Mouse (Mus musculus) kidney, adult 2 months (tissue): ENCODE measurements around the gene Mrpl52. TPM values are rescaled to one million over a fixed set of nuclear protein-coding genes. Genes with fewer than 3 reads are reported as not detected.

Experiments
- DNase-seq: peaks from one replicate; pipeline ENCODE4 v3.0.0; 2021
- H3K27ac ChIP-seq: fragments of 200-500 bp; 2 replicates; pipeline ENCODE4 v1.5.1; 2012; ENCODE audit warnings: low read depth, low read length, control low read depth, inconsistent platforms; ENCODE audit not compliant: insufficient read depth
- H3K27me3 ChIP-seq: fragments of 200-500 bp; replicated peaks from 2 replicates; pipeline ENCODE4 v1.6.1; 2012; ENCODE audit warnings: mild to moderate bottlenecking, moderate library complexity, low read length, inconsistent platforms; ENCODE audit not compliant: control insufficient read depth, insufficient read depth
- H3K36me3 ChIP-seq: fragments of 200-500 bp; 2 replicates; pipeline ENCODE4 v1.6.1; 2012; ENCODE audit warnings: mild to moderate bottlenecking, moderate library complexity, low read length, inconsistent platforms; ENCODE audit not compliant: control insufficient read depth, insufficient read depth
- H3K4me1 ChIP-seq: fragments of 200-500 bp; 2 replicates; pipeline ENCODE4 v1.6.1; 2011; ENCODE audit warnings: low read length; ENCODE audit not compliant: control insufficient read depth, insufficient read depth
- H3K4me3 ChIP-seq: fragments of 200-500 bp; 2 replicates; pipeline ENCODE4 v1.5.1; 2011; ENCODE audit warnings: mild to moderate bottlenecking, low read depth, low read length, control low read depth; ENCODE audit not compliant: insufficient read depth
- CTCF ChIP-seq: fragments of 200-500 bp; conservative IDR thresholded peaks from 2 replicates; pipeline ENCODE4 v1.5.1; 2011; ENCODE audit warnings: low read depth, mild to moderate bottlenecking, control low read depth, low read length, moderate library complexity, mixed read lengths; ENCODE audit not compliant: insufficient read depth, insufficient read length
- POLR2A ChIP-seq: fragments of 200-500 bp; IDR thresholded peaks from one replicate; pipeline ENCODE4 v1.6.1; 2011; ENCODE audit warnings: low read depth, low read length, control low read depth
- WGBS: fragments of 180-500 bp; shearing (Covaris S2); methylation state at CpG from one replicate; pipeline ENCODE4 v1.1.7; 2018; 5-methylcytosine and 5-hydroxymethylcytosine counted together
- polyA plus RNA-seq: library from polyadenylated mRNA; depleted of rRNA; stranded (reverse); fragments of >200 nt; gene quantifications from 2 replicates; pipeline ENCODE4 v1.2.3, GENCODE M21; 2012; rRNA removed

The Mrpl52 gene
- polyA plus RNA-seq, result 366 and 425 TPM in 2 replicates

GRCm38 (mm10) chr14:54426689-54427398, at the start of gene Mrpl52:
TSS of gene Mrpl52 (plus strand) at chr14:54426909.
- H3K27me3 ChIP-seq, result no peaks in the 10 kb centered on the region
- H3K4me3 ChIP-seq, result peak within 1 kb of the TSS; percentile 93
- peak within 1 kb of the TSS; percentile 43 for H3K27ac ChIP-seq
- peaks cover 8% of the 10 kb centered on the region; the same call in 1 of the 2 replicates for H3K4me1 ChIP-seq
- under 1% methylated on average over 48 of the region's 48 CpGs for WGBS
- DNase-seq, result peak; percentile 96
- no peaks in the 10 kb centered on the region for H3K36me3 ChIP-seq
- no peak for TF ChIP-seq CTCF
- peak; percentile 42 for TF ChIP-seq POLR2A

GRCm38 (mm10) chr14:54377166-54377565, 49.5 kb upstream of the Mrpl52 start:
- no peak overlapping the region for H3K4me3 ChIP-seq
- WGBS, result 52% methylated on average over 6 of the region's 6 CpGs
- peaks cover 23% of the 10 kb centered on the region for H3K4me1 ChIP-seq
- TF ChIP-seq POLR2A, result no peak
- no peak for TF ChIP-seq CTCF
- no peaks in the 10 kb centered on the region for H3K27me3 ChIP-seq
- peak overlapping the region; percentile 34; the same call in 1 of the 2 replicates for H3K27ac ChIP-seq
- H3K36me3 ChIP-seq, result no peaks in the 10 kb centered on the region; the same call in 1 of the 2 replicates
- DNase-seq, result no peak

GRCm38 (mm10) chr14:54379571-54379970, 47.1 kb upstream of the Mrpl52 start:
- Histone ChIP-seq H3K4me3 (no peak overlapping the region), H3K36me3 (no peaks in the 10 kb centered on the region), H3K4me1 (peaks cover 37% of the 10 kb centered on the region), H3K27ac (no peak overlapping the region), H3K27me3 (no peaks in the 10 kb centered on the region)
- no peak for TF ChIP-seq POLR2A
- no peak for TF ChIP-seq CTCF
- WGBS, result 56% methylated on average over 13 of the region's 13 CpGs
- no peak for DNase-seq

DNA sequence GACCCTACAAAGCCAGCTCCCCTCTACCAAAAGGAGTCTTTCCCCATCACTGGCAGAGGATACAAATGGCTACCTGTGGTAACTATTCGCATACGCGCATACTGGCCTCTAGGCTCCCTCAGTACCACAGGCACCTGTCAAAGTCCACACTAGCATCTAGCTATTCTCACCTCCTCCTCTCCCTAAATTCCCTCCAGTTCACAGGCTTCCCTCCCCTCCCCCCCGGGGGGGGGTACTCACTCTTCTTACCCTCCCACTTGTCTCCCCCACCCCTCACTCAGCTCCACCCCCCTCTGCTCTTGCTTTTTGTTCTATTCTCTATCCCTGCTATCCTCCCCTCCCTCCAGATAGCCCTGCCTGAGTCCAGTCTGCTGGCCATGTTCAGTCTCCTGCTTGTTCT, 46.1 kb upstream of the Mrpl52 start:
- no peak for DNase-seq
- 65% methylated on average over 4 of the region's 4 CpGs for WGBS
- Histone ChIP-seq H3K27me3 (no peaks in the 10 kb centered on the region), H3K36me3 (no peaks in the 10 kb centered on the region), H3K4me3 (no peak overlapping the region), H3K27ac (0 out of 2 replicates have a peak overlapping the region, but pooled peaks have one; percentile 9), H3K4me1 (peaks cover 42% of the 10 kb centered on the region)
- no peak for TF ChIP-seq POLR2A
- no peak for TF ChIP-seq CTCF

DNA sequence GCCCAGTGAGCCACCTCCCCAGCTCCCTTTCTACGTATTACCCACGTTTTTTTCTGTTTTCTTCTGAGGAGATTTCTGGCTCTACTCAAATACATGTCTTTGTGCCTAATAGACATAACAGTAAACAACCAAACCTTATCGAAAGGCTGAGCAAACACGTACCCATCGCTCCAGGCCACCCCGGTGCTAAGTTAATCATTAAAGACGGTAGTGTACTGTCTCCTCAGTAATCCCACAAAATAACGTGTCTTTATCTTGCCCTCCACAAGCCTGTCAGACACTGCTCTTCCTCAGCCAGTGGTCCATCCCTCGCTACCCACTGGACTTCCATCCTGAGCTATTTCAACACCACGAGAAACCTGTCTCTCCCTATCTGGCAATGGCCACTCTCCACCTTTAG, 44.9 kb upstream of the Mrpl52 start:
- 48% methylated on average over 10 of the region's 10 CpGs for WGBS
- H3K4me1 ChIP-seq, result peaks cover 54% of the 10 kb centered on the region
- H3K27ac ChIP-seq, result peak overlapping the region; percentile 68
- H3K4me3 ChIP-seq, result no peak overlapping the region
- DNase-seq, result peak; percentile 85
- H3K27me3 ChIP-seq, result no peaks in the 10 kb centered on the region
- no peak for TF ChIP-seq POLR2A
- TF ChIP-seq CTCF, result no peak
- H3K36me3 ChIP-seq, result no peaks in the 10 kb centered on the region

DNA sequence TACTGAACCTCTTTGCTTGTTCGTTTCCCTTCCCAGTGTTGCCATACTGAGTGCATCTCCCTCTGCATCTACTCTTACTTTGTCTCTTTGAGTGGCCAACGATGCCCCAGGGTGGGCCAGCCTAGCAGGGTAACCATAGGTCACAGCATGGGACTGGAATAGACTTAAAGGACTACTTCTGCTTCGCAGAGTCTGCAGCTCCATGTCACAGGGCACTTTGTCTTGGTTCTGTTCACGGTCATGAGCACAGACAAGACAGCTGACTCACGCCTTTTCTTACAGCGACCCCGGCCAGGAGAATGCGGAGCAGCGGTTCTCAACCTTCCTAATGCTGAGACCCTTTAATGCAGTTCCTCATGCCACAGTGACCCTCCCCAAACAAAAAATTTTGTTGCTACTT, 44.1 kb upstream of the Mrpl52 start:
- H3K27me3 ChIP-seq, result no peaks in the 10 kb centered on the region
- TF ChIP-seq CTCF, result no peak
- no peak for TF ChIP-seq POLR2A
- no peak for DNase-seq
- 67% methylated on average over 9 of the region's 9 CpGs for WGBS
- no peak overlapping the region for H3K4me3 ChIP-seq
- H3K27ac ChIP-seq, result peak overlapping the region; percentile 33
- H3K36me3 ChIP-seq, result no peaks in the 10 kb centered on the region
- peaks cover 50% of the 10 kb centered on the region for H3K4me1 ChIP-seq

DNA sequence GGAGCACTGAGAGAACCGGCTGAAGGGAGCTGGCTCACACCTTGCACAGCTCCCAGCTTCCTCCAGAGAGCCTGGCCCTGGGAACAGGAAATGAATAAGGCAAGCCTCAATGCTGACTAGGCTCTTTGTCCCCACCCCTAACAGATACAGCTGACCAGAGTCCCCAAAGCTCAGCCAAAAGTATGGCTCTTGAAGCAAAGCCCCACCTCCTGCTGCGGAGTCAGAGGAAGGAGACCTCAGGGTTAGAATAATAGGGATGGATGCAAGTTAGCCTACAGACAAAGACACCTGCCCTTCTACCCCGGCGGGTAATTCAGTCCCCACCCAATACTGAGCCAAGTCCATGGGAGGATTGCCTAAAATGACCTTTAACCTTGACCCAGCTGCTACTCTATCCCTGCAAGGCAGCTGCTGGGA, 43.3 kb upstream of the Mrpl52 start:
- peaks cover 44% of the 10 kb centered on the region for H3K4me1 ChIP-seq
- WGBS, result 22% methylated on average over 4 of the region's 4 CpGs
- H3K27me3 ChIP-seq, result no peaks in the 10 kb centered on the region
- TF ChIP-seq CTCF, result no peak
- no peak for TF ChIP-seq POLR2A
- H3K36me3 ChIP-seq, result no peaks in the 10 kb centered on the region
- DNase-seq, result peak; percentile 81
- H3K4me3 ChIP-seq, result no peak overlapping the region
- peak overlapping the region; percentile 48 for H3K27ac ChIP-seq
